Comparison of ENCODE assay signal across 9 mouse cellular contexts in genomic region chr1:136685191-136686060, GRCm38 (mm10).
DNase-seq lines count a peak whose midpoint lies in the region; ATAC-seq and TF ChIP-seq lines count a peak whose summit lies in the region.
"Had no signal": no experiment of that assay in that cellular context is flagged by ENCODE, and none has a peak within 500 bp of the region (broad histone marks: within the 10 kb centered on the region; RNA-seq: fewer than 3 reads in every experiment).

No protein-coding gene starts in this region.

- H3K9ac ChIP-seq in stomach, postnatal 0 days (ENCODE audit: low read length), result no peak overlapping the region
- H3K9ac ChIP-seq: midbrain, embryonic 12.5 days had no signal

- H3K27me3 ChIP-seq in heart, embryonic 10.5 days (ENCODE audit: insufficient read depth, poor library complexity, severe bottlenecking), result no peaks in the 10 kb centered on the region
- no peaks in the 10 kb centered on the region for H3K27me3 ChIP-seq in Patski
- H3K27me3 ChIP-seq in stomach, postnatal 0 days (ENCODE audit: control insufficient read depth, insufficient read depth, low read length), result no peaks in the 10 kb centered on the region
- H3K27me3 ChIP-seq in midbrain, embryonic 10.5 days (ENCODE audit: low read depth, poor library complexity, severe bottlenecking), result no peaks in the 10 kb centered on the region
- H3K27me3 ChIP-seq: midbrain, embryonic 12.5 days had no signal

- peak overlapping the region; percentile 35; the same call in 1 of the 2 replicates for H3K4me2 ChIP-seq in stomach, postnatal 0 days (replicated peaks; ENCODE audit: low read depth)
- H3K4me2 ChIP-seq: midbrain, embryonic 12.5 days had no signal

- WGBS in heart, embryonic 10.5 days, result 62% methylated on average over 13 of the region's 13 CpGs
- WGBS in lung, adult 2 months, result 23% methylated on average over 13 of the region's 13 CpGs
- 55% methylated on average over 13 of the region's 13 CpGs for WGBS in stomach, postnatal 0 days
- 80% methylated on average over 13 of the region's 13 CpGs for WGBS in midbrain, embryonic 10.5 days

- POLR2A ChIA-PET in Patski (lab: Charles Lee), result interaction anchor here (0.6 to 1.1 kb wide), 2 partner anchors 32 to 53 kb away, joined by 3 to 4 read pairs; no protein-coding TSS in a partner anchor

- no peak overlapping the region for H3K27ac ChIP-seq in heart, embryonic 10.5 days
- peak overlapping the region; percentile 45; the same call in 1 of the 2 replicates for H3K27ac ChIP-seq in stomach, postnatal 0 days (replicated peaks)
- H3K27ac ChIP-seq in midbrain, embryonic 10.5 days (replicated peaks), result no peak overlapping the region
- H3K27ac ChIP-seq: midbrain, embryonic 12.5 days had no signal

- peak; percentile 68 to 81 for DNase-seq in heart, adult 18-20 months
- DNase-seq in heart, embryonic 10.5 days (ENCODE audit: low spot score), result no peak
- peak; percentile 96 for DNase-seq in Patski (ENCODE audit: low read depth, low spot score)
- peak; percentile 73 to 75 for DNase-seq in heart, adult 9 months (ENCODE audit: low spot score in 2 of 2)
- no peak for DNase-seq in lung, adult 2 months
- no peak for DNase-seq in stomach, postnatal 0 days (ENCODE audit: low spot score)
- DNase-seq in midbrain, embryonic 10.5 days (ENCODE audit: low spot score), result no peak
- DNase-seq in cerebellum, adult 8-10 months, result no peak

- TF ChIP-seq EP300 in stomach, postnatal 0 days (optimal IDR thresholded peaks at IDR 0.05), result no peak

- H3K4me1 ChIP-seq in heart, embryonic 10.5 days, result peaks cover 10% of the 10 kb centered on the region; the same call in 1 of the 2 replicates
- H3K4me1 ChIP-seq in lung, adult 2 months (ENCODE audit: control insufficient read depth, insufficient read depth, low read length), result peaks cover 12% of the 10 kb centered on the region
- no peaks in the 10 kb centered on the region; the same call in 1 of the 2 replicates for H3K4me1 ChIP-seq in stomach, postnatal 0 days (replicated peaks; ENCODE audit: control insufficient read depth, insufficient read depth)
- peaks cover 11% of the 10 kb centered on the region for H3K4me1 ChIP-seq in midbrain, embryonic 10.5 days

- no peaks in the 10 kb centered on the region for H3K36me3 ChIP-seq in heart, embryonic 10.5 days
- no peaks in the 10 kb centered on the region for H3K36me3 ChIP-seq in stomach, postnatal 0 days (ENCODE audit: control insufficient read depth, insufficient read depth, low read length)
- no peaks in the 10 kb centered on the region for H3K36me3 ChIP-seq in midbrain, embryonic 10.5 days
- H3K36me3 ChIP-seq: midbrain, embryonic 12.5 days had no signal

- H3K9me3 ChIP-seq in heart, embryonic 10.5 days, result no peaks in the 10 kb centered on the region
- H3K9me3 ChIP-seq in stomach, postnatal 0 days (ENCODE audit: control insufficient read depth, low read length), result no peaks in the 10 kb centered on the region
- H3K9me3 ChIP-seq in midbrain, embryonic 10.5 days (replicated peaks), result no peaks in the 10 kb centered on the region
- H3K9me3 ChIP-seq: midbrain, embryonic 12.5 days had no signal

- in situ Hi-C loops in Patski (cut with MboI; ENCODE audit: low pct_unique_long_range_greater_than_20kb), result loop anchor here (5.0 to 25.0 kb wide), 2 partner anchors 58 to 548 kb away; partner anchors contain the start of gene Kif21b

- peak; percentile 17 for TF ChIP-seq CTCF in Patski (IDR thresholded peaks at IDR 0.05)
- no peak for TF ChIP-seq CTCF in lung, adult 2 months (IDR thresholded peaks at IDR 0.05; ENCODE audit: insufficient read depth, low read length)
- TF ChIP-seq CTCF in stomach, postnatal 0 days (IDR thresholded peaks at IDR 0.05; ENCODE audit: low read depth), result no peak

- no peak for TF ChIP-seq POLR2A in lung, adult 2 months (IDR thresholded peaks at IDR 0.05; ENCODE audit: borderline replicate concordance, extremely low read depth, low read depth, low read length)

- peak; percentile 74 for ATAC-seq in Patski
- peak; percentile 67 for ATAC-seq in stomach, postnatal 0 days (ENCODE audit: low FRiP score, low TSS enrichment)

- H3K4me3 ChIP-seq in heart, embryonic 10.5 days, result no peak overlapping the region
- H3K4me3 ChIP-seq in lung, adult 2 months (replicated peaks; ENCODE audit: extremely low read depth, low read depth, low read length), result peak overlapping the region; percentile 1
- no peak overlapping the region for H3K4me3 ChIP-seq in stomach, postnatal 0 days (ENCODE audit: low read depth, low read length)
- H3K4me3 ChIP-seq in midbrain, embryonic 10.5 days, result no peak overlapping the region
- H3K4me3 ChIP-seq: midbrain, embryonic 12.5 days had no signal

- CTCF ChIA-PET in Patski (lab: Charles Lee), result interaction anchor here (0.9 to 1.2 kb wide), 2 partner anchors 9 to 10 kb away, joined by 3 read pairs; no protein-coding TSS in a partner anchor

Comparison
In these comparisons a context has a peak if more than half of its experiments do, and no peak if none do; other contexts are left out.
1. DNase-seq: peak in heart, adult 18-20 months (2 of 2), Patski (single experiment) and heart, adult 9 months (2 of 2); none in heart, embryonic 10.5 days (single experiment), lung, adult 2 months (single experiment), stomach, postnatal 0 days (single experiment), midbrain, embryonic 10.5 days (single experiment) and cerebellum, adult 8-10 months (single experiment).